Mouse (Mus musculus): ENCODE measurements around the gene Chaf1a.

DNA sequence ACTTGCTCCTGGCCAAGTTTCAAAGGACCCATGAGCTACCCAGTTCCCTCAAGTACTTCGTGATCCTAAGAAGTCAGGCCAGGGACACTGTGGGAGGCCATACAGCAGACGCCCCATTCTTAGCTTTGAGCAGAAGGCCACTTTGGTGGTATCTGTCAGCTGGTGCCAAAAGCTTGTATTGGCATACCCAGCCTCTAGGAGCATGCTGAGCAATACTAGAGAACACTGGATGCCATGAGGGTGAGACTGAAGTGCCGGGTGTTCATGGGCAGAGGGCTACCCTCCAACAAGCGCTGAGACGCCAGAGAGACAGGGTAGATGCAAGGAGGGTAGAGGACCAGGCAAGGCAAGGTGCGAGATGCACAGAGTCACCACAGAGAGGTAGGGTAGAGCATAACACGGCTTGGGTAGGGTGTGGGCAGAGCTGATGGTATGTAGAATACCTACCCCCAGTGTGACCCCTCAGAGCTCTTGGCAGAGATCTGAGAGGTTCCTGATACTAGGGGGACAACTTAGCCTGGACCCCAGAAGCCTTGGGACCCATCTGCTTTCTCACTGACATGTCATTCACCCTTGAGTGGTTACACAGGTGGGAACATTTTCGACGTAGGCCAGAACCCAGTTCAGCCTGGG, 9.9 kb upstream of the Chaf1a start:
- TF ChIP-seq CTCF (IDR thresholded peaks at IDR 0.05; ENCODE audit: insufficient read depth, low read depth, low read length): no peak
- TF ChIP-seq POLR2A (IDR thresholded peaks at IDR 0.05; ENCODE audit: insufficient read depth, low read depth, low read length): no peak

All from olfactory bulb, adult 2 months (tissue).